Mouse (Mus musculus): ENCODE results near the gene Edf1.

Edf1 gene

GRCm38 (mm10) chr2:25561946-25562345 is 4.3 kb downstream of the Edf1 start:
- no peak for DNase-seq (ENCODE audit: low read depth)

GRCm38 (mm10) chr2:25565741-25566140 is 8.1 kb downstream of the Edf1 start:
- DNase-seq (ENCODE audit: low read depth): no peak

- DNase-seq (ENCODE audit: low read depth): no peak
These were observed 8.9 kb downstream of the Edf1 start for GRCm38 (mm10) chr2:25566558-25566957.

GRCm38 (mm10) chr2:25568473-25569019 is 10.9 kb downstream of the Edf1 start:
- no peak for DNase-seq (ENCODE audit: low read depth)

GRCm38 (mm10) chr2:25569323-25569722 is 11.7 kb downstream of the Edf1 start:
- no peak for DNase-seq (ENCODE audit: low read depth)

- DNase-seq (ENCODE audit: low read depth): no peak
These were observed 13.6 kb downstream of the Edf1 start for GRCm38 (mm10) chr2:25571221-25571620.

GRCm38 (mm10) chr2:25573068-25573467 is 15.4 kb downstream of the Edf1 start:
- DNase-seq (ENCODE audit: low read depth): no peak

- no peak for DNase-seq (ENCODE audit: low read depth)
These were observed 16.5 kb downstream of the Edf1 start for GRCm38 (mm10) chr2:25574136-25574535.

- peak; percentile 98 for DNase-seq (ENCODE audit: low read depth)
These were observed 17.2 kb downstream of the Edf1 start, which contains the start of the genes Mamdc4 and Phpt1 for GRCm38 (mm10) chr2:25574579-25575431. Mamdc4 (minus strand) TSS chr2:25574845. Phpt1 (minus strand) TSS chr2:25575224.

- no peak for DNase-seq (ENCODE audit: low read depth)
These were observed 17.9 kb downstream of the Edf1 start for GRCm38 (mm10) chr2:25575432-25576027.

- DNase-seq (ENCODE audit: low read depth): no peak
These were observed 18.6 kb downstream of the Edf1 start for GRCm38 (mm10) chr2:25576028-25576850.

GRCm38 (mm10) chr2:25576965-25577891 is 19.6 kb downstream of the Edf1 start:
- no peak for DNase-seq (ENCODE audit: low read depth)

GRCm38 (mm10) chr2:25577951-25578795 is 20.5 kb downstream of the Edf1 start:
- DNase-seq (ENCODE audit: low read depth): no peak

- no peak for DNase-seq (ENCODE audit: low read depth)
These were observed 21.4 kb downstream of the Edf1 start for GRCm38 (mm10) chr2:25578796-25579736.

- DNase-seq (ENCODE audit: low read depth): peak; percentile 21
These were observed 22.3 kb downstream of the Edf1 start for GRCm38 (mm10) chr2:25579737-25580460.

- DNase-seq (ENCODE audit: low read depth): no peak
These were observed 23.0 kb downstream of the Edf1 start for GRCm38 (mm10) chr2:25580621-25581101.

- peak; percentile 77 for DNase-seq (ENCODE audit: low read depth)
These were observed 23.7 kb downstream of the Edf1 start, which contains the start of gene Ajm1 for GRCm38 (mm10) chr2:25581294-25581864. Ajm1 (minus strand) TSS chr2:25581757.

GRCm38 (mm10) chr2:25581901-25582301 is 24.3 kb downstream of the Edf1 start:
- DNase-seq (ENCODE audit: low read depth): peak; percentile 49
